Mouse (Mus musculus): Measurements from ENCODE around the gene Hectd2.

Gene Hectd2

GRCm38 (mm10) chr19:36554785-36555595, 551 bp downstream of the Hectd2 start:
- in situ Hi-C loops (cut with MboI; ENCODE audit: low pct_unique_long_range_greater_than_20kb in 1 of 2, low sequenced_read_pairs in 2 of 2, unreplicated experiment in 1 of 2), result no loop called here

GRCm38 (mm10) chr19:36559331-36559730, 4.9 kb downstream of the Hectd2 start:
- in situ Hi-C loops (cut with MboI; ENCODE audit: low pct_unique_long_range_greater_than_20kb in 1 of 2, low sequenced_read_pairs in 2 of 2, unreplicated experiment in 1 of 2), result no loop called here

- in situ Hi-C loops (cut with MboI; ENCODE audit: low pct_unique_long_range_greater_than_20kb in 1 of 2, low sequenced_read_pairs in 2 of 2, unreplicated experiment in 1 of 2), result no loop called here
These were observed 5.7 kb downstream of the Hectd2 start for GRCm38 (mm10) chr19:36560160-36560559.

GRCm38 (mm10) chr19:36561171-36561570, 6.7 kb downstream of the Hectd2 start:
- in situ Hi-C loops (cut with MboI; ENCODE audit: low pct_unique_long_range_greater_than_20kb in 1 of 2, low sequenced_read_pairs in 2 of 2, unreplicated experiment in 1 of 2), result no loop called here

GRCm38 (mm10) chr19:36564396-36564795, 10.0 kb downstream of the Hectd2 start:
- in situ Hi-C loops (cut with MboI; ENCODE audit: low pct_unique_long_range_greater_than_20kb in 1 of 2, low sequenced_read_pairs in 2 of 2, unreplicated experiment in 1 of 2), result no loop called here

- in situ Hi-C loops (cut with MboI; ENCODE audit: low pct_unique_long_range_greater_than_20kb in 1 of 2, low sequenced_read_pairs in 2 of 2, unreplicated experiment in 1 of 2), result no loop called here
These were observed 19.5 kb downstream of the Hectd2 start for GRCm38 (mm10) chr19:36573986-36574385.

GRCm38 (mm10) chr19:36575159-36575558, 20.7 kb downstream of the Hectd2 start:
- in situ Hi-C loops (cut with MboI; ENCODE audit: low pct_unique_long_range_greater_than_20kb in 1 of 2, low sequenced_read_pairs in 2 of 2, unreplicated experiment in 1 of 2), result no loop called here

GRCm38 (mm10) chr19:36580874-36581273, 26.4 kb downstream of the Hectd2 start:
- in situ Hi-C loops (cut with MboI; ENCODE audit: low pct_unique_long_range_greater_than_20kb in 1 of 2, low sequenced_read_pairs in 2 of 2, unreplicated experiment in 1 of 2), result no loop called here

- in situ Hi-C loops (cut with MboI; ENCODE audit: low pct_unique_long_range_greater_than_20kb in 1 of 2, low sequenced_read_pairs in 2 of 2, unreplicated experiment in 1 of 2), result no loop called here
These were observed 27.7 kb downstream of the Hectd2 start for GRCm38 (mm10) chr19:36582116-36582515.

GRCm38 (mm10) chr19:36585505-36585904, 31.1 kb downstream of the Hectd2 start:
- in situ Hi-C loops (cut with MboI; ENCODE audit: low pct_unique_long_range_greater_than_20kb in 1 of 2, low sequenced_read_pairs in 2 of 2, unreplicated experiment in 1 of 2), result no loop called here

- in situ Hi-C loops (cut with MboI; ENCODE audit: low pct_unique_long_range_greater_than_20kb in 1 of 2, low sequenced_read_pairs in 2 of 2, unreplicated experiment in 1 of 2), result no loop called here
These were observed 40.0 kb downstream of the Hectd2 start for GRCm38 (mm10) chr19:36594409-36594808.

GRCm38 (mm10) chr19:36601869-36602268, 47.4 kb downstream of the Hectd2 start:
- in situ Hi-C loops (cut with MboI; ENCODE audit: low pct_unique_long_range_greater_than_20kb in 1 of 2, low sequenced_read_pairs in 2 of 2, unreplicated experiment in 1 of 2), result no loop called here

GRCm38 (mm10) chr19:36602535-36603312, 48.3 kb downstream of the Hectd2 start:
- in situ Hi-C loops (cut with MboI; ENCODE audit: low pct_unique_long_range_greater_than_20kb in 1 of 2, low sequenced_read_pairs in 2 of 2, unreplicated experiment in 1 of 2), result no loop called here

GRCm38 (mm10) chr19:36606270-36606669, 51.8 kb downstream of the Hectd2 start:
- in situ Hi-C loops (cut with MboI; ENCODE audit: low pct_unique_long_range_greater_than_20kb in 1 of 2, low sequenced_read_pairs in 2 of 2, unreplicated experiment in 1 of 2), result no loop called here

- in situ Hi-C loops (cut with MboI; ENCODE audit: low pct_unique_long_range_greater_than_20kb in 1 of 2, low sequenced_read_pairs in 2 of 2, unreplicated experiment in 1 of 2), result no loop called here
These were observed 54.8 kb downstream of the Hectd2 start for GRCm38 (mm10) chr19:36609229-36609628.

- in situ Hi-C loops (cut with MboI; ENCODE audit: low pct_unique_long_range_greater_than_20kb in 1 of 2, low sequenced_read_pairs in 2 of 2, unreplicated experiment in 1 of 2), result no loop called here
These were observed 55.9 kb downstream of the Hectd2 start for GRCm38 (mm10) chr19:36610309-36610708.

GRCm38 (mm10) chr19:36625906-36626305, 71.5 kb downstream of the Hectd2 start:
- in situ Hi-C loops (cut with MboI; ENCODE audit: low pct_unique_long_range_greater_than_20kb in 1 of 2, low sequenced_read_pairs in 2 of 2, unreplicated experiment in 1 of 2), result no loop called here

GRCm38 (mm10) chr19:36626881-36627280, 72.4 kb downstream of the Hectd2 start:
- in situ Hi-C loops (cut with MboI; ENCODE audit: low pct_unique_long_range_greater_than_20kb in 1 of 2, low sequenced_read_pairs in 2 of 2, unreplicated experiment in 1 of 2), result no loop called here

GRCm38 (mm10) chr19:36629394-36629910, 75.0 kb downstream of the Hectd2 start:
- in situ Hi-C loops (cut with MboI; ENCODE audit: low pct_unique_long_range_greater_than_20kb in 1 of 2, low sequenced_read_pairs in 2 of 2, unreplicated experiment in 1 of 2), result no loop called here
